Mouse (Mus musculus) spleen, postnatal 36 days (tissue): ENCODE data around the gene Cryga.

Source experiments
- DNase-seq, 2 experiments: peaks; one replicate each; pipeline ENCODE4 v3.0.0; 2022; ENCODE audit warnings: low spot score in 2 of 2, mixed read lengths in 1 of 2

Gene Cryga

DNA sequence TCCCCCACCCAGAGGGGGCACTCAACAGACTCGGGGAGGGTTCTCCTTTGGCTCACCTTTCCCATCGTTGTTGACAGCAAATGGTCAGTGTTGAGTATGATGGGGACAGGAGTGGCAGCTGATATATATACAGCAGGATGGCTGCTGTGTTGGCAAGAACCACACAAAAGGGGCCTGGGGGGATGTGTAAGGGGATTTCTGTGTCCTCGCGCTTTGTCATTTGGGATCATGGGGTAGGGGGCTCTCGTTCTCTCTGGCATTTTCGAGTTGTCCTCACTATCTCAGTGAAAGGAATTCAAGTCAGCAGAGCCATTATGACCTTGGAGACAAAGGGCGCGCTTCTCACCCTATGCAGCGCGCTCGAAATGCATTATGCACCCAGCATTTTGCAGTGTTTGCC, at the start of gene Cryga:
TSS of gene Cryga (minus strand) at position 101 of the 400 bp plus-strand sequence.
- DNase-seq, result no peak

GRCm38 (mm10) chr1:65147971-65148370, 44.8 kb upstream of the Cryga start:
- no peak for DNase-seq

- DNase-seq, result no peak
These were observed 44.2 kb upstream of the Cryga start for GRCm38 (mm10) chr1:65147326-65147725.

DNA sequence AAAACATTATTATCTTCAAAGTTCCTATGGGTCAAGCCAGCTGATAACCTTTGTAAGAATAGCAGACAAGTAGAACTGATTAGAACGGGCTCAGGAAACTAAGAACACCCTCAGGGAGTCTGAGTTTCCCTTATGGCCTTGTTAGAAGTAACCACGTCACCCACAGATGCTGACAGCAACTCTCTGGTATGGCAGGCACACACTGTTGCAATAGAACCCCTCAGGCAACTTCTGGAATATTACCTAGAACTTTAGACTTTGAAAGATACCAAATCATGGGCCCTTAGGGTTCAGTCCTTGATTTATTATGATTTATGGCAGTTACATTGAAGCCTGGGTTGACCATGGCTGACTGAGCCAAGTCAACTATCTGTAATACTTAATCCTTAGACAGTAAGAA, 43.4 kb upstream of the Cryga start:
- no peak for DNase-seq

DNA sequence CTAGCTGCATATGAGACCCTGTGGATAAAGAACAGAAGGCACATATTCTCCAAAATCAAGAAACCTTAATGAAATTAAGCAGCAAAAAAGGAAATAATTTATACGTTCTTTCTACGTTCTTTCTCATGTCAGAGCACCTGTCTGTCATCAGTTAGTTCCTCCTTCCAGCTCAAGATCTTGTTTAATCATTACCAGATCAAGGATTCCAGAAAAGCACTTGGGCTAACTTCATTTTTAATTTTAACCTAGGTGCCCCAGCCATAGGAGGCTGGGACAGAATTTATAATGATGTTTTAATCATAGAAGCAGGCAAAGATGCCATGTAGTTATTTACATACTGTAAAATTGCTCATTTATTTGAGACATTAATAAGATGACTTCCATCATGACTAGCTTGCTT, 41.6 kb upstream of the Cryga start:
- no peak for DNase-seq

- DNase-seq, result no peak
These were observed 34.4 kb upstream of the Cryga start for GRCm38 (mm10) chr1:65137560-65137959.

- no peak for DNase-seq
These were observed 29.7 kb upstream of the Cryga start for GRCm38 (mm10) chr1:65132833-65133232.

- DNase-seq, result no peak
These were observed 28.5 kb upstream of the Cryga start for GRCm38 (mm10) chr1:65131671-65132070.

GRCm38 (mm10) chr1:65130226-65130625, 27.1 kb upstream of the Cryga start:
- DNase-seq, result no peak

DNA sequence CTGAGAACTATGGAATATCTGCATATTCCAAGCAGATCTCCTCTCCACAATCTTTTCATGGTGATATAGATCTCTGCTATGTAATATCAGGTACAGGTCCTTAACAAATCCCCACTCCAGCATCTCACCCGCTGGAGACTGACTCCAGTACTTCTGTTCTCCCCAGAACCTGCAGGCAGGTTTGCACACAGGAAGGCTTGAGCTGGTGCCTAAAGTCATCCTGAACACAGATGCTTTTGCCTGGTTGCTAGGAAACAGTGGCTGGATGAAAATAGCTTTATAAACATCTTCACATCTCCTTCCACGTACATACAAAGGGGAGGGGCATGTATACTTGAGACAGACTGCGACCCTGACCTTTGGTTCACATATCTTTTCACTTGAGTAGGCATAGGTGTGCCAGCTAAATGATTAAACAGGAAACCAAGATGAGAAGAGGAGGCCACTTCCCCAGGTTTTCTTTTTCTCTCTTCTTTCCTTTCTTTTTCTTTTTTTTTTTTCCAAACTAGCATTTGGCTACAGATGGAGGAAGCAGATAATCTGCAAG, 26.5 kb upstream of the Cryga start:
- DNase-seq, result no peak

DNA sequence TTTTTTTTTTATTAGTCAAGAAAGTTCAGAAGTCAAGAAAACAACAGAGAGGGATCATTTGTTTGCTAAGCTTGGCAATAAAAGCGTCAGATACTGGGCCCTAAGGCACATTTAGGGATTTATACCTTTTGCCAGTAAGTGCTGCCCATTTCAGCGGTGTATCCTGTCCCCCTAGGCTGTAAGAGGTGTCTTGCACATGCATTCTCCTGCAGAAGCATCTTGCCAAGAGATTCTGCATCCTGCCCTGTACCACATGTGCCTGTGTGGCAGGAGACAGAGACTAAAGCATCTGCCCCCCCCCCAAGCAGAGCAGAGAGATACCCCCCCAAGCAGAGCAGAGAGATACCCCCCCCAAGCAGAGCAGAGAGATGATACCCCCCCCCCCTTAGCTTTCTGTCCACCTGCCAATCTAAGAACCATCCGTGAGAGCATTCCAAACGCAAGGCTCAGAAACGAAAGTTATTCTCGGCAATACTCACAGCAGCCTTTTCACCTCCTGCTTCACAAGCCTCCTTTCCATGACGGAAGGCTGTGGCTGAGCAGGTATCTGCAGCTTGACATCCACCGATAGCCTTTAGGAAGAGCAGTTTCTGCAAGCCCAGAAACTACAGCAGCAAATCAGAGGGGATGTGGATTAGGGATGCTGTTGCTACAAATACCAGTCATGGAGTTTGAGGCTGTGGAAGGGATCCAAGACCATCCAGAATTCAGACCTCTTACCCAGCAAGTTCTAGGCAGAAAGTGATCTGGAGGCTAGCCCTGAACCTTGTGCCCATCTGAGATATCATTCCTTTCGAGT, 19.6 kb upstream of the Cryga start, which contains the start of gene D630023F18Rik:
TSS of gene D630023F18Rik (minus strand) at position 641 of the 799 bp plus-strand sequence.
- DNase-seq, result no peak

DNA sequence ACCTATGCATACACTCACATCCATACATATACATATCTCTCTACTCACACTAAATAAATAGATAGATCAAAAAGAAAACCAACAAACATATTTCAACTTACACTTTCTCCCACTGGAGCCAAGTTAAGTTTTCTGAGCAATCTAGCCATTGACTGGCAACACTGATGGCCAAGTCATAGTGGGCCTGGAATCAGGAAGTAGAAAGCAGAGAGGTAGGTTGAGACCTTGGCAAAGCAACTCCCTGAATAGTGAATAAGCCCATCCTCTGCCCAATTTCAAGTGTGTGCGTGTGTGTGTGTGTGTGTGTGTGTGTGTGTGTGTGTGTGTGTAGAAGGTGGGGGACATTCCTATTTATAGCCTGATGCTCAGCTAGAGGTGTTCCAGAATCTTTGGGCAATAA, 16.3 kb upstream of the Cryga start, which contains the start of gene Gm28845:
TSS of gene Gm28845 (minus strand) at position 121 of the 400 bp plus-strand sequence.
- DNase-seq, result no peak

- DNase-seq, result no peak
These were observed 15.2 kb upstream of the Cryga start for GRCm38 (mm10) chr1:65118150-65118913.

- DNase-seq, result peak in 1 of 2 experiments; percentile 7
These were observed 10.5 kb upstream of the Cryga start for GRCm38 (mm10) chr1:65113536-65114172.

GRCm38 (mm10) chr1:65112807-65113196, 9.6 kb upstream of the Cryga start:
- peak in 1 of 2 experiments; percentile 17 for DNase-seq

GRCm38 (mm10) chr1:65112031-65112806, 9.0 kb upstream of the Cryga start:
- peak in 1 of 2 experiments; percentile 43 for DNase-seq

DNA sequence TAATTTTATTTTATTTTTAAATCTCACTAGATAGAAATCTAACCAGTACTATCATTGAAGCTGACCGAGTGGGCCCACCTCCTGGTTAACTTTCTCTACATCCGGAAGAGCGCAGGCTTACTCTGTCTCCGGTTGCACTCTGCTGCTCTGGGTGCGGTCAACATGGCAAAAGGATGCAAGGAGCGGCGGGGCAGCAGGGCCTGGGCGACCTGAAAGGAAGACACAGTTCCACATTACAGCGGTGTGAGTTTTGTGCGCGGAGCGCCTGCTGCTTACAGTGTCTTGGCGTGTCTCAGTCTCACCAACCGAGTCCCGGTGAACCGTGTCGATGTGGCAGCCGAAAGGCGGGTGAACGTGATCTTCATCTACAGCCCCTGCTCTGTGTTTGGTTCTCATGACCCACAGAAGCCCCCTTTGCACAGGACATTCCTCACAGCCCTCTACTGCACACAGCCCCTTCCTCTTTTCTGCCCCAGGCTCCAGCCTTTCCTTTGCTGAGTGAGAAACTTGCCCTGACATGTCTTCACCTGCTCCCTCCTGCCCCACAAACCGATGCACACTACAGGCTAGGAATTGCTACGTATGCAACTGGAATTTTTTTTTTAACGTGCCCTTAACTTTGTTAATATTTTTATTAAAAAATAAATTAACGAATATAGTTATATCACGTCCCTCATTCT, 6.7 kb upstream of the Cryga start:
- DNase-seq, result no peak

DNA sequence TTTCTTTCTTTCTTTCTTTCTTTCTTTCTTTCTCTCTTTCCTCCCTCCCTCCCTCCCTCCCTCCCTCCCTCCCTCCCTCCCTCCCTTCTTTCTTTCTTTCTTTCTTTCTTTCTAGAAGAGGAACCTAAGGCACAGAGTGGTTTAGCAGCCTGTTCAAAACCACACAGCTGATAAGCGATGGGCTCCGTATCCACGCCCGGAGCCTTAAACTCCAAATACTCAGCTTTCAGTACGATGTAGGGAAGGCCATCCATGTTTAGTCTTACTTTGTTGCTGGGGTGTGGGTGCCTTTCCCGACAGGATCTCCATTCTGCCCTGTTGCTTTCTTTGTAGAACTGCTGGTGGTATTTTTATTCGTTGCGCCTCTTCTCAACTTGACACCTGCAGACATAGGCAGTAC, 6.0 kb upstream of the Cryga start:
- no peak for DNase-seq

GRCm38 (mm10) chr1:65107654-65108279, 4.6 kb upstream of the Cryga start:
- no peak for DNase-seq

DNA sequence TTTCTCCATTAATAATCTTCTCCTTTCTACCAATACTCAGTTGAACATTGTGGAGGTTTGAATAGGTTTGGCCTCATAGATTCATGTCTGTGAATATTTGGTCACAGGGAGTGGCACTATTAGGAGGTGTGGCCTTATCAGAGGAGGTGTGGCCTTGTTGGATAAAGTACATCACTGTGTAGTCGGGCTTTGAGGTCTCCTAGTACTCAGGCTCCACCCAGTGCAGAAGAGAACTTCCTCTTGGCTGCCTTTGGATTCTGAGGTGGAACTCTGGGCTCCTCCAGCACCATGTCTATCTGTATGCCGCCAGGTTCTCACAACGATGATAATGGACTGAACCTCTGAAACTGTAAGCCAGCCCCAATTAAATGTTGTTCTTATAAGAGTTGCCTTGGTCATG, 6.2 kb downstream of the Cryga start:
- no peak for DNase-seq
